Mouse (Mus musculus) limb, embryonic 14.5 days (tissue): ENCODE measurements around the gene St7l. TPM values are rescaled to one million over a fixed set of nuclear protein-coding genes. Genes with fewer than 3 reads are reported as not detected.

Experiments
- ATAC-seq: fragments of 200-750 bp; cut with Nextera tagmentation; 2 replicates; pipeline ENCODE4 v1.8.0; 2017; ENCODE audit warnings: low read depth, moderate number of reproducible peaks, moderate TSS enrichment; ENCODE audit not compliant: low FRiP score
- DNase-seq: peaks from one replicate; pipeline ENCODE4 v3.0.0-alpha.2; 2015; ENCODE audit warnings: low spot score
- H3K27ac ChIP-seq: fragments of 300-500 bp; sonication (generic); replicated peaks from 2 replicates; pipeline ENCODE4 v1.5.1; 2014; ENCODE audit warnings: low read depth, mild to moderate bottlenecking, low read length, moderate library complexity, mixed read lengths
- H3K27me3 ChIP-seq: fragments of 300-500 bp; sonication (generic); 2 replicates; pipeline ENCODE4 v1.6.1; 2014; ENCODE audit warnings: low read length, mixed read lengths; ENCODE audit not compliant: control insufficient read depth, insufficient read depth
- H3K36me3 ChIP-seq: fragments of 300-500 bp; sonication (generic); 2 replicates; pipeline ENCODE4 v1.6.1; 2014; ENCODE audit warnings: mild to moderate bottlenecking, low read length, moderate library complexity, mixed read lengths; ENCODE audit not compliant: control insufficient read depth, insufficient read depth
- H3K4me1 ChIP-seq: fragments of 300-500 bp; sonication (generic); 2 replicates; pipeline ENCODE4 v1.6.1; 2014; ENCODE audit warnings: antibody characterized with exemption, low read length, mixed read lengths; ENCODE audit not compliant: control insufficient read depth, insufficient read depth
- H3K4me2 ChIP-seq: fragments of 300-500 bp; sonication (generic); replicated peaks from 2 replicates; pipeline ENCODE4 v1.6.1; 2014; ENCODE audit warnings: low read depth, mild to moderate bottlenecking, low read length, moderate library complexity; ENCODE audit not compliant: severe bottlenecking
- H3K4me3 ChIP-seq: fragments of 300-500 bp; sonication (generic); replicated peaks from 2 replicates; pipeline ENCODE4 v1.5.1; 2014; ENCODE audit warnings: low read length
- H3K9ac ChIP-seq: fragments of 300-500 bp; sonication (generic); 2 replicates; pipeline ENCODE4 v1.6.1; 2014; ENCODE audit warnings: mild to moderate bottlenecking, low read depth, low read length, moderate library complexity; ENCODE audit not compliant: severe bottlenecking
- H3K9me3 ChIP-seq: fragments of 300-500 bp; sonication (generic); 2 replicates; pipeline ENCODE4 v1.6.1; 2016; ENCODE audit warnings: low read length; ENCODE audit not compliant: control insufficient read depth
- POLR2A ChIP-seq: fragments of 200-500 bp; IDR thresholded peaks from 2 replicates; pipeline ENCODE4 v1.8.0; 2012; ENCODE audit warnings: inconsistent platforms, mild to moderate bottlenecking, moderate library complexity, borderline replicate concordance; ENCODE audit not compliant: insufficient read depth, insufficient read length; ENCODE audit errors: extremely low read depth
- WGBS: fragments of 180-500 bp; shearing (Covaris S2); extraction: QIAGEN DNeasy Blood & Tissue Kit; methylation state at CpG from one replicate; pipeline ENCODE4 v1.1.7; 2014; 5-methylcytosine and 5-hydroxymethylcytosine counted together
- polyA plus RNA-seq, 2 experiments: library from polyadenylated mRNA; depleted of rRNA in 1 of 2; stranded (reverse) in 1 of 2; unstranded in 1 of 2; fragments of >200 nt; fragmentation: Nextera tagmentation in 1 of 2; extraction: Ambion mirVana in 1 of 2; gene quantifications; 2 replicates each; pipeline versions ENCODE4 v1.2.1 to v1.2.3; 2012 to 2014

The St7l gene
- polyA plus RNA-seq, 2 experiments: 18.4 to 40.4 TPM

- DNase-seq (no peak), ATAC-seq (no peak)
- Histone ChIP-seq H3K4me2 (no peak overlapping the region), H3K27ac (no peak overlapping the region), H3K9me3 (no peaks in the 10 kb centered on the region), H3K36me3 (no peaks in the 10 kb centered on the region), H3K4me1 (peaks cover 24% of the 10 kb centered on the region), H3K27me3 (peaks cover 34% of the 10 kb centered on the region), H3K9ac (no peak overlapping the region), H3K4me3 (no peak overlapping the region)
- WGBS: 27% methylated on average over 12 of the region's 13 CpGs
- TF ChIP-seq POLR2A: no peak
These were observed 99.8 kb downstream of the St7l start for GRCm38 (mm10) chr3:104963331-104964276.

- DNase-seq (no peak), ATAC-seq (no peak)
- TF ChIP-seq POLR2A: no peak
- H3K27ac ChIP-seq: no peak overlapping the region
- no peak overlapping the region for H3K4me3 ChIP-seq
- no peak overlapping the region for H3K9ac ChIP-seq
- H3K27me3 ChIP-seq: peaks cover 22% of the 10 kb centered on the region
- H3K9me3 ChIP-seq: no peaks in the 10 kb centered on the region
- H3K36me3 ChIP-seq: no peaks in the 10 kb centered on the region
- H3K4me2 ChIP-seq: no peak overlapping the region
- H3K4me1 ChIP-seq: peaks cover 24% of the 10 kb centered on the region
- 49% methylated on average over 8 of the region's 8 CpGs for WGBS
These were observed 101.5 kb downstream of the St7l start for GRCm38 (mm10) chr3:104965070-104965855.

- Histone ChIP-seq H3K4me2 (no peak overlapping the region), H3K9me3 (no peaks in the 10 kb centered on the region), H3K9ac (no peak overlapping the region), H3K36me3 (no peaks in the 10 kb centered on the region), H3K4me3 (no peak overlapping the region), H3K4me1 (peaks cover 24% of the 10 kb centered on the region), H3K27ac (no peak overlapping the region), H3K27me3 (peaks cover 15% of the 10 kb centered on the region)
- DNase-seq: no peak
- no peak for TF ChIP-seq POLR2A
- ATAC-seq: no peak
- WGBS: 80% methylated on average over 6 of the region's 7 CpGs
These were observed 102.3 kb downstream of the St7l start for GRCm38 (mm10) chr3:104965991-104966554.

GRCm38 (mm10) chr3:104967548-104968300, 103.9 kb downstream of the St7l start:
- peak; percentile 81 for ATAC-seq
- 0 out of 2 replicates have a peak, but pooled peaks have one; percentile 18 for TF ChIP-seq POLR2A
- Histone ChIP-seq H3K4me1 (peaks cover 17% of the 10 kb centered on the region), H3K27me3 (no peaks in the 10 kb centered on the region), H3K27ac (peak overlapping the region; percentile 83), H3K4me2 (peak overlapping the region; percentile 83), H3K9ac (peak overlapping the region; percentile 76), H3K9me3 (no peaks in the 10 kb centered on the region), H3K4me3 (peak overlapping the region; percentile 56), H3K36me3 (no peaks in the 10 kb centered on the region)
- DNase-seq: peak; percentile 73
- WGBS: under 1% methylated on average over 40 of the region's 49 CpGs

Other genes with a start within 250 kb of the St7l start
- 22.3 and 23.3 TPM in 2 replicates for gene Slc16a1, start 225.3 kb upstream of the St7l start, polyA plus RNA-seq (2012; rRNA removed)
- gene Slc16a1, start 225.3 kb upstream of the St7l start, polyA plus RNA-seq (2014; fragmentation: Nextera tagmentation; extraction: Ambion mirVana): 45.1 and 46.6 TPM in 2 replicates
- 6.5 and 6.6 TPM in 2 replicates for gene Ppm1j, start 82.9 kb upstream of the St7l start, polyA plus RNA-seq (2012; rRNA removed)
- 4.1 and 4.4 TPM in 2 replicates for gene Ppm1j, start 82.9 kb upstream of the St7l start, polyA plus RNA-seq (2014; fragmentation: Nextera tagmentation; extraction: Ambion mirVana)
- 0.92 and 0.93 TPM in 2 replicates for gene Fam19a3, start 82.2 kb upstream of the St7l start, polyA plus RNA-seq (2012; rRNA removed)
- gene Fam19a3, start 82.2 kb upstream of the St7l start, polyA plus RNA-seq (2014; fragmentation: Nextera tagmentation; extraction: Ambion mirVana): 0.26 and 0.36 TPM in 2 replicates
- gene Rhoc, start 75.6 kb upstream of the St7l start, polyA plus RNA-seq (2012; rRNA removed): 158 and 161 TPM in 2 replicates
- gene Rhoc, start 75.6 kb upstream of the St7l start, polyA plus RNA-seq (2014; fragmentation: Nextera tagmentation; extraction: Ambion mirVana): 192 and 199 TPM in 2 replicates
- 32.7 and 41.4 TPM in 2 replicates for gene Mov10, start 45.4 kb upstream of the St7l start, polyA plus RNA-seq (2012; rRNA removed)
- 41.6 and 43.4 TPM in 2 replicates for gene Mov10, start 45.4 kb upstream of the St7l start, polyA plus RNA-seq (2014; fragmentation: Nextera tagmentation; extraction: Ambion mirVana)
- 82.1 and 88.6 TPM in 2 replicates for gene Capza1, start 500 bp downstream of the St7l start, polyA plus RNA-seq (2012; rRNA removed)
- gene Capza1, start 500 bp downstream of the St7l start, polyA plus RNA-seq (2014; fragmentation: Nextera tagmentation; extraction: Ambion mirVana): 198 and 208 TPM in 2 replicates
- 3.1 and 3.6 TPM in 2 replicates for gene Wnt2b, start 97.9 kb downstream of the St7l start, polyA plus RNA-seq (2012; rRNA removed)
- gene Wnt2b, start 97.9 kb downstream of the St7l start, polyA plus RNA-seq (2014; fragmentation: Nextera tagmentation; extraction: Ambion mirVana): 1.4 and 1.5 TPM in 2 replicates
- gene Cttnbp2nl, start 189.1 kb downstream of the St7l start, polyA plus RNA-seq (2012; rRNA removed): 11.2 and 12.0 TPM in 2 replicates
- 29.5 and 39.1 TPM in 2 replicates for gene Cttnbp2nl, start 189.1 kb downstream of the St7l start, polyA plus RNA-seq (2014; fragmentation: Nextera tagmentation; extraction: Ambion mirVana)
- not detected in 2 replicates for gene 4930564D02Rik, start 202.8 kb downstream of the St7l start, polyA plus RNA-seq (2012; rRNA removed)
- gene 4930564D02Rik, start 202.8 kb downstream of the St7l start, polyA plus RNA-seq (2014; fragmentation: Nextera tagmentation; extraction: Ambion mirVana): not detected in 2 replicates